Mouse (Mus musculus): Measurements from ENCODE around the gene Mgst3. TPM values are rescaled to one million over a fixed set of nuclear protein-coding genes. Genes with fewer than 3 reads are reported as not detected.
A peak's percentile ranks its signal among the peaks of the same experiment; 100 is the strongest.
"Not testable (repeated sequence)": the region's sequence is repeated elsewhere in the genome, so short reads cannot be mapped to it uniquely, and the experiment has no call there.

The Mgst3 gene
- total RNA-seq, 2 experiments from 2014 or later: 9.1 to 11.8 TPM

DNA sequence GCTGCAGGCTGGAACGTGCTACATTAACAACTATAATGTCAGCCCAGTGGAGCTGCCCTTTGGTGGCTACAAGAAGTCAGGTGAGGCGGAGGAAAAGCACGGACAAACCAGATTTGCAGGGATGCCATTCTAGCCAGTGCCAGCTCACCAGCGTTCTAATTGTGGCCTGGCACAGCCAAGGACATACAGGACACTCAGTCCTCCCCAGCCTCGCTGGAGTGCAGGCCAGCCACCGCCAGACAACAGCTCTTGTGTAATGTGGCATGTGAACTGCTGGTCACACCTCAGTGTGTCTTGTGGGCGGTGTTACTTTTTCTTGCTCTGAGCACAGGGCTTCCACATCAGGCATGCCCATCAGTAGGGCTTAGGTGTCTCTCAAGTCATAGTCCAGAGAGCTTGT, 27.8 kb downstream of the Mgst3 start:
- no peak for ATAC-seq (replicated peaks; ENCODE audit: poor library complexity, severe bottlenecking)

- no peak for ATAC-seq (replicated peaks; ENCODE audit: poor library complexity, severe bottlenecking)
Measured at GRCm38 (mm10) chr1:167363322-167363721, 30.3 kb downstream of the Mgst3 start.

DNA sequence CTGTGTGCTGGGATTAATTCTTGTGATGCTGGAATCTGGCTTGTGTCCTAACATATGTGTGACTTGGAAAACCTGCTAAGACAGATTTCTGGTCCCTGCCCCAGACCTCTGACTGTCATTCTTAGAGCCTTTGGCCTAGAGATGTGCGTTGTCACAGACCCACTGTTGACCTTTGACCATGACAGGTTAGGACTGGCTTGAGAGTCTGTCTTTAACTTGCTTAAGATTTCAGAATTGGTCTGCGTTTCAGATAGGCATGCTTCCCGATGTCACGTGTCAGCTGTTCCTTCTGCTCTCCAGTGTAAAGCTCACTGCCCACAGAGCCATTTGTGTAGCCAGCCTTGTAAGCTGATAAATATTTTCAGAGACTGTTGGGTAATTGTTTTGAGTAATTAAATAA, 30.8 kb downstream of the Mgst3 start:
- no peak for ATAC-seq (replicated peaks; ENCODE audit: poor library complexity, severe bottlenecking)

DNA sequence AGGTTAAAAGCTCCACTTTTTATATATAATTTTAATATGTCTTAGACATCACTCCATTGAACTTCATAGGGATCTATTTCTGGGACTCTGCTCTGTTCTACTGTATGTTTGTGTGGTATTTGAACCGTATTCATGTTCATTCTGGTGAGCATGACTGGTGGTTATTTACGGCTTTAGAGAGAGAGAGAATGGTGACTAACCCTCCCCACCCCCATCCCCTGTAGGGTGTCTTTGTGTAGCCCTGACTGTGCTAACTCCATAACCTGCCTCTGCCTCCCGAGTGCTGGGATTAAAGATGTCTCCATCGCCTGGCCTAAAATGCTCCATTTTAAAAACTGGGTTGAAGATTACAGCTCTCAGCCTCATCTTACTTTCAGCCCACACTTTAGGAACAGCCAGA, 33.4 kb downstream of the Mgst3 start:
- ATAC-seq (replicated peaks; ENCODE audit: poor library complexity, severe bottlenecking): no peak

GRCm38 (mm10) chr1:167358731-167359130, 34.9 kb downstream of the Mgst3 start:
- no peak for ATAC-seq (replicated peaks; ENCODE audit: poor library complexity, severe bottlenecking)

- ATAC-seq (replicated peaks; ENCODE audit: poor library complexity, severe bottlenecking): no peak
Measured at GRCm38 (mm10) chr1:167357387-167357786, 36.3 kb downstream of the Mgst3 start.

DNA sequence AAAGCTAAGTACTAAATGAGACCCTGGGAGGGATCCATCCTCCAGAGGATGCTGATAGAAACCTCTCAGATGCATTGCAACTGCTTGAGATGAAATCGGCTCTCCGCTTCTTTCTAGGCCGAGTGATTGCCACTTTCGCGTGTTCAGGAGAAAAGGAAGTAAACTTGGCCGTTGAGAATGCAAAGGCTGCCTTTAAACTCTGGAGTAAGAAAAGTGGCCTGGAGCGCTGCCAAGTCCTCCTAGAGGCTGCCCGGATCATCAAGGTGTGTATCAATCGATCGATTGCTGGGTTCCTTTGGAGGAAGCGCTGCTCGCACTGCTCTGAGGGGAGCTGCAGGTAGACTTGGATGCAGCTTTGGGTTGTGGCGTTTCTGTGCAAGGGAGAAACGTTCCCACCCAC, 41.2 kb downstream of the Mgst3 start:
- ATAC-seq (replicated peaks; ENCODE audit: poor library complexity, severe bottlenecking): no peak

GRCm38 (mm10) chr1:167350597-167351415, 42.8 kb downstream of the Mgst3 start:
- no peak for ATAC-seq (replicated peaks; ENCODE audit: poor library complexity, severe bottlenecking)

GRCm38 (mm10) chr1:167349815-167350596, 43.6 kb downstream of the Mgst3 start, which contains the start of gene Aldh9a1:
Gene Aldh9a1 (plus strand): TSS chr1:167349991.
- ATAC-seq (replicated peaks; ENCODE audit: poor library complexity, severe bottlenecking): peak; percentile 94

GRCm38 (mm10) chr1:167349206-167349605, 44.4 kb downstream of the Mgst3 start:
- not testable (repeated sequence) for ATAC-seq (replicated peaks; ENCODE audit: poor library complexity, severe bottlenecking)

GRCm38 (mm10) chr1:167345994-167346520, 47.6 kb downstream of the Mgst3 start:
- ATAC-seq (replicated peaks; ENCODE audit: poor library complexity, severe bottlenecking): not testable (repeated sequence)

GRCm38 (mm10) chr1:167342831-167343230, 50.8 kb downstream of the Mgst3 start:
- no peak for ATAC-seq (replicated peaks; ENCODE audit: poor library complexity, severe bottlenecking)

GRCm38 (mm10) chr1:167340910-167341528, 52.6 kb downstream of the Mgst3 start:
- no peak for ATAC-seq (replicated peaks; ENCODE audit: poor library complexity, severe bottlenecking)

DNA sequence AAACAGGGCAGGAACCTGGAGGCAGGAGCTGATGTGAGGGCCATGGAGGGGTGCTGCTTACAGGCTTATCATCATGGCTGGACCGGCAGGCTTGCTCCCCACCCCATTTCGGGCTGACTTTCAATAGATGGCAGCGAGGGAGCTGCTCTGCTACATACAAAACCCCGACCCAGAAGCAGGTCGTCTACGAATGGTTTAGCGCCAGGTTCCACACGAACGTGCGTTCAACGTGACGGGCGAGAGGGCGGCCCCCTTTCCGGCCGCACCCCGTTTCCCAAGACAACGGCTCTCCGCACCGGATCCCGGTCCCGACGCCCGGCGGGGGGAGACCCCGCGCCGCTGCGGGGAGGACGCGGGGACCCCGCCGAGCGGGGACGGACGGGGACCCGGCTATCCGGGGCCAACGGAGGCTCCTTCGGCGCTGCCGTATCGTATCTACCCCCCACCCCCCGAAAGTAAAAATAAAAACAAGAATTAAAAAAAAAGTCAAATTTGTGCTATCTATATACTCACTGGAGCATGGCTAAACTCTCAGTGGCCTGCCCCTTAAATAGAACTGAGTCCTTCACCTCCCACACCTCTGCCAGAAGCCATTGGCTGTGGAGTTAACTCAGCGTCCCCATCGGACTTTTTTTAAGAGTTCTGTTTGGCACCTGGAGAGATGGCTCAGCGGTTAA, 53.4 kb downstream of the Mgst3 start:
- ATAC-seq (replicated peaks; ENCODE audit: poor library complexity, severe bottlenecking): no peak

- peak; percentile 44 for ATAC-seq (replicated peaks; ENCODE audit: poor library complexity, severe bottlenecking)
Measured at GRCm38 (mm10) chr1:167339177-167339781, 54.4 kb downstream of the Mgst3 start.

DNA sequence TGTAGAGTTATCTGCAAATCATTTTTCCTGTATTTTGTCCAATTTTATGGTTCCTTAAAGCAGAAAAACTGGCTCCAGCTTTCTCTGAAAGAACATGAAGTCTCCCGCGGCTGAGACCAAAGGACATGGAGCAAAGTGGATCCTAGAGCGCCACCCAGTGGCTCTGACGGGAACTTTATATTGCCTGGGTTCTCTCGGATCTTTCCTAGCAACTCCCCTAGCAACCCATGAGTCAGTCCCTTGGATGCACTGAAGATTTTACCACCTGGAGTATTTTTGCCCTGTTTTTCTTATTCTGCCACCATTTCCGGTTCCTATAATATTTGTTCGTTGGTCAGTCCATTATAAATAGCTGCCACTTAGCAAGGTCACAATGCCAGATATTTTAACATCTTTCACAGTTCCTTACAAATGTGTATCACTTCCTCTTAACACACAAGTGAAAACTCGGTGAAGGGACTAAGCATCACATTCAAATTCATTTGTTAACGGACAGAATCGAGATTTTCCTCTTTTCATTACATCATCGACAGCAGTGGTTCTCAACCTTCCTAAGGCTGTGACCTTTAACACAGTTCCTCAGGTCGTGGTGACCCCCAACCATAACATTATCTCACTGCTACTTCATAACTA, 56.1 kb downstream of the Mgst3 start:
- peak; percentile 47 for ATAC-seq (replicated peaks; ENCODE audit: poor library complexity, severe bottlenecking)

- peak; percentile 23 for ATAC-seq (replicated peaks; ENCODE audit: poor library complexity, severe bottlenecking)
Measured at GRCm38 (mm10) chr1:167336398-167336797, 57.2 kb downstream of the Mgst3 start.

DNA sequence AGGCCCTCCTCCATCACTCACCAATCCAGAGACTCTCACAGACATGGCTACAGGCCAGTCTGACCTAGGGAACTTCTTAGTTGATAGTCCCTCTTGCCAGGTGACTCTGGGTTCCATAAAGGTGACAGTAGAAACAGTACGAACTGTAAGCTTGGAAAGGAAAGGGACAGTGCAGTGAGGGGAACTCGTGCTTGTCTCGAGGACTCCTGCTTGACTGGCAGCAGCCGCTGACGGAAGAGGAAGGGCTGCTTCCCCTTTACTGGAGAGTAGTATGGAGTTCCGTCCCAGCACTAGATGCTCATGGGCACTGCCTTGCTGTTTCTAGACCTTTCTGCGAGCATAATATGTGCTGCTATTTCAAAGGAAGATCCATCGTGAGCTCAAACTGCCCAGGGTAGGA, 62.5 kb downstream of the Mgst3 start:
- peak; percentile 94 for ATAC-seq (replicated peaks; ENCODE audit: poor library complexity, severe bottlenecking)

DNA sequence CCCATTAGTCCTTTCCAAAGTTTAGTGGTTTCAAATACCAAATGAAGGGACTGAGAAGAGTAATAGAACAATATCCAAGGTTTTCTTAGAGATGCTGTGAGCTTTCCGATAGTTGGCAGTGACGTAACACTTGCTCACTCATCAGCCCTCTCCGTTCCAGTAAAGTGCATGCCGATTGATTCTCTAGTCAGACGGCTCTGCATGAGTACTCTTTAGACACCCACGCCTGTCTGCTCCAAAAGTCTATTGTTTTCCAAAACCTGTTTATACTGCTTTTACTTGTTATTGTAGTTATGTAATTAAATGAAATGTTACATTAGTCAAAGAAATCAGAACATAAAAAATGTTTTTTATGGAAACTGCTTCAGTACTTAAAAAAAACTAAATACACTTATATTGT, 64.9 kb downstream of the Mgst3 start:
- ATAC-seq (replicated peaks; ENCODE audit: poor library complexity, severe bottlenecking): no peak

All from granulocyte monocyte progenitor cell, adult 5-6 weeks (primary cell).